Mouse (Mus musculus) limb, embryonic 12.5 days (tissue): ENCODE measurements around the gene Ms4a15. TPM values are rescaled to one million over a fixed set of nuclear protein-coding genes. Genes with fewer than 3 reads are reported as not detected.

Source experiments
- ATAC-seq: fragments of 200-750 bp; cut with Nextera tagmentation; 2 replicates; pipeline ENCODE4 v1.8.0; 2017; ENCODE audit warnings: low read depth, moderate TSS enrichment; ENCODE audit not compliant: insufficient number of reproducible peaks, insufficient read depth, low FRiP score, low TSS enrichment
- H3K27ac ChIP-seq: fragments of 300-500 bp; sonication (generic); 2 replicates; pipeline ENCODE4 v1.5.1; 2016; ENCODE audit warnings: mild to moderate bottlenecking, moderate library complexity
- H3K27me3 ChIP-seq: fragments of 300-500 bp; sonication (generic); 2 replicates; pipeline ENCODE4 v1.6.1; 2016; ENCODE audit warnings: mild to moderate bottlenecking, moderate library complexity
- H3K36me3 ChIP-seq: fragments of 300-500 bp; sonication (generic); 2 replicates; pipeline ENCODE4 v1.6.1; 2016; ENCODE audit warnings: mild to moderate bottlenecking, moderate library complexity
- H3K4me1 ChIP-seq: fragments of 300-500 bp; sonication (generic); replicated peaks from 2 replicates; pipeline ENCODE4 v1.6.1; 2016
- H3K4me2 ChIP-seq: fragments of 300-500 bp; sonication (generic); 2 replicates; pipeline ENCODE4 v1.6.1; 2016; ENCODE audit warnings: mild to moderate bottlenecking, moderate library complexity
- H3K4me3 ChIP-seq: fragments of 300-500 bp; sonication (generic); replicated peaks from 2 replicates; pipeline ENCODE4 v1.5.1; 2016; ENCODE audit warnings: mild to moderate bottlenecking
- H3K9ac ChIP-seq: fragments of 300-500 bp; sonication (generic); replicated peaks from 2 replicates; pipeline ENCODE4 v1.6.1; 2016; ENCODE audit warnings: mild to moderate bottlenecking, moderate library complexity
- H3K9me3 ChIP-seq: fragments of 300-500 bp; sonication (generic); 2 replicates; pipeline ENCODE4 v1.6.1; 2016; ENCODE audit warnings: mild to moderate bottlenecking, moderate library complexity
- WGBS: fragments of 180-500 bp; shearing (Covaris S2); methylation state at CpG from one replicate; pipeline ENCODE4 v1.1.7; 2016; 5-methylcytosine and 5-hydroxymethylcytosine counted together
- polyA plus RNA-seq: library from polyadenylated mRNA; unstranded; fragments of >200 nt; fragmentation: Nextera tagmentation; extraction: Ambion mirVana; gene quantifications from 2 replicates; pipeline ENCODE4 v1.2.1, GENCODE M21; 2016

Gene Ms4a15
- polyA plus RNA-seq = not detected in 2 replicates

- 88% methylated on average over 7 of the region's 7 CpGs for WGBS
- H3K9me3 ChIP-seq = no peaks in the 10 kb centered on the region
- H3K27me3 ChIP-seq = no peaks in the 10 kb centered on the region
- H3K4me3 ChIP-seq = no peak within 1 kb of the TSS
- no peaks in the 10 kb centered on the region for H3K4me1 ChIP-seq
- no peaks in the 10 kb centered on the region for H3K36me3 ChIP-seq
- H3K4me2 ChIP-seq = no peak within 1 kb of the TSS
- no peak for ATAC-seq
- H3K9ac ChIP-seq = no peak within 1 kb of the TSS
- no peak within 1 kb of the TSS for H3K27ac ChIP-seq
Measured at GRCm38 (mm10) chr19:10993150-10993549, at the start of gene Ms4a15. Ms4a15 (minus strand) TSS chr19:10993250.

DNA sequence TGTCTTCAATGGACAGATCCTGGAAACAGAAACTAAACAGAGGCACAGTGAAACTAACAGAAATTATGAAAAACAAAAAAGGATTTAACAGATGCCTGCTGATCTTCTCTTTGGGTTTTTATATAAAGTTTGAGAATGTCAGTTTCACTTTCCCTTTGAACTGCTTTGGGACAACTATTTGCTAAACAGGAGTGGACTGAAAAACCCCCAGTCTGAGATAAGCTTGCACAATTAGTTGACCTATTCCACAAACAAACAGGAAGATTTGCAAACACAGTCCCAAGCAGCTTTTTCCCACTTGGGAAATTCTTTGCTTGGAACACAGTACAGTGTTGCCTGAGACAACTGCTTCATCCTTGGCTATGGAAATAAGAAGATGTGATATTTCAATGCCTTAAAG lies 44.5 kb upstream of the Ms4a15 start:
- Histone ChIP-seq H3K27ac (no peak overlapping the region), H3K36me3 (no peaks in the 10 kb centered on the region), H3K9me3 (0 out of 2 replicates have a peak, but pooled peaks cover 3% of the 10 kb centered on the region), H3K9ac (no peak overlapping the region), H3K27me3 (no peaks in the 10 kb centered on the region), H3K4me2 (no peak overlapping the region), H3K4me1 (no peaks in the 10 kb centered on the region), H3K4me3 (no peak overlapping the region)
- ATAC-seq = no peak

GRCm38 (mm10) chr19:11022382-11022781 lies 29.3 kb upstream of the Ms4a15 start:
- Histone ChIP-seq H3K4me2 (no peak overlapping the region), H3K4me1 (no peaks in the 10 kb centered on the region), H3K27ac (no peak overlapping the region), H3K9ac (no peak overlapping the region), H3K36me3 (no peaks in the 10 kb centered on the region), H3K4me3 (no peak overlapping the region), H3K9me3 (no peaks in the 10 kb centered on the region), H3K27me3 (0 out of 2 replicates have a peak, but pooled peaks cover 5% of the 10 kb centered on the region)
- ATAC-seq = no peak

- Histone ChIP-seq H3K36me3 (no peaks in the 10 kb centered on the region), H3K9me3 (no peaks in the 10 kb centered on the region), H3K9ac (no peak within 1 kb of the TSS), H3K27ac (no peak within 1 kb of the TSS), H3K4me2 (no peak within 1 kb of the TSS), H3K27me3 (0 out of 2 replicates have a peak, but pooled peaks cover 5% of the 10 kb centered on the region), H3K4me1 (no peaks in the 10 kb centered on the region), H3K4me3 (no peak within 1 kb of the TSS)
- ATAC-seq = no peak
- WGBS = 88% methylated on average over 3 of the region's 3 CpGs
Measured at GRCm38 (mm10) chr19:11017891-11018290, 24.8 kb upstream of the Ms4a15 start, which contains the start of gene Ms4a18. Ms4a18 (minus strand) TSS chr19:11018031.

- Histone ChIP-seq H3K27ac (no peak overlapping the region), H3K36me3 (no peaks in the 10 kb centered on the region), H3K9me3 (no peaks in the 10 kb centered on the region), H3K4me2 (no peak overlapping the region), H3K4me1 (no peaks in the 10 kb centered on the region), H3K4me3 (no peak overlapping the region), H3K9ac (no peak overlapping the region), H3K27me3 (0 out of 2 replicates have a peak, but pooled peaks cover 5% of the 10 kb centered on the region)
- no peak for ATAC-seq
- WGBS = 93% methylated on average over 2 of the region's 2 CpGs
Measured at GRCm38 (mm10) chr19:11017251-11017650, 24.2 kb upstream of the Ms4a15 start.

GRCm38 (mm10) chr19:11015998-11016397 lies 22.9 kb upstream of the Ms4a15 start:
- H3K9me3 ChIP-seq = no peaks in the 10 kb centered on the region
- H3K27ac ChIP-seq = no peak overlapping the region
- WGBS = 71% methylated on average over 1 of the region's 1 CpGs
- H3K4me1 ChIP-seq = no peaks in the 10 kb centered on the region
- no peak overlapping the region for H3K4me3 ChIP-seq
- no peak overlapping the region for H3K9ac ChIP-seq
- H3K4me2 ChIP-seq = no peak overlapping the region
- ATAC-seq = no peak
- H3K27me3 ChIP-seq = no peaks in the 10 kb centered on the region
- H3K36me3 ChIP-seq = no peaks in the 10 kb centered on the region

GRCm38 (mm10) chr19:11015468-11015867 lies 22.4 kb upstream of the Ms4a15 start:
- Histone ChIP-seq H3K27me3 (no peaks in the 10 kb centered on the region), H3K4me1 (no peaks in the 10 kb centered on the region), H3K4me2 (no peak overlapping the region), H3K4me3 (no peak overlapping the region), H3K27ac (no peak overlapping the region), H3K36me3 (no peaks in the 10 kb centered on the region), H3K9me3 (no peaks in the 10 kb centered on the region), H3K9ac (no peak overlapping the region)
- no peak for ATAC-seq

GRCm38 (mm10) chr19:10991911-10992310 lies 1.1 kb downstream of the Ms4a15 start:
- ATAC-seq = no peak
- Histone ChIP-seq H3K9me3 (no peaks in the 10 kb centered on the region), H3K36me3 (no peaks in the 10 kb centered on the region), H3K27me3 (no peaks in the 10 kb centered on the region), H3K9ac (no peak overlapping the region), H3K4me2 (no peak overlapping the region), H3K4me3 (no peak overlapping the region), H3K4me1 (no peaks in the 10 kb centered on the region), H3K27ac (no peak overlapping the region)

DNA sequence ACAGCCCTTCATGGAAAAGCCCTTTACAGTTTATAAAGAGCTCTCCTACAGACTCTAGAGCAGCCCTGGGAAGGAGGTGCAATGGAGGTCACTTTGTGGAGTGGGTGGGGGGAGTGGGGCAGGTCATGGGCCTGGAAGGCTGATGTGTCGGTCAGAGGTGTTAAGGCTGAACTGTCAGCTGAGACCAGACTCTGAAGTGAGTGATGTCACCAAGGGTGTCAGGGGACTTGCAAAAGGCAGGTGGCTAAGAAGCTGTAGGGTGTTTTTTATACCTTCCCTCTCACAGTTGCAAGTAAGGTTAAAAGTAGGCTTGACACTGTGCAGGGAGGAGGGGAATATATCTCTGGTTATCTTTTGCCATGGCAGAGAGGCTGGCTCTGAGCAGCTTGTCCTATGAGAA lies 2.3 kb downstream of the Ms4a15 start:
- Histone ChIP-seq H3K27me3 (no peaks in the 10 kb centered on the region), H3K4me3 (no peak overlapping the region), H3K27ac (no peak overlapping the region), H3K4me1 (no peaks in the 10 kb centered on the region), H3K36me3 (no peaks in the 10 kb centered on the region), H3K4me2 (no peak overlapping the region), H3K9ac (no peak overlapping the region), H3K9me3 (no peaks in the 10 kb centered on the region)
- WGBS = 22% methylated on average over 1 of the region's 1 CpGs
- ATAC-seq = no peak

GRCm38 (mm10) chr19:10988563-10988962 lies 4.5 kb downstream of the Ms4a15 start:
- H3K4me1 ChIP-seq = no peaks in the 10 kb centered on the region
- H3K27ac ChIP-seq = no peak overlapping the region
- no peaks in the 10 kb centered on the region for H3K36me3 ChIP-seq
- no peak overlapping the region for H3K4me2 ChIP-seq
- H3K4me3 ChIP-seq = no peak overlapping the region
- no peak for ATAC-seq
- no peaks in the 10 kb centered on the region for H3K27me3 ChIP-seq
- H3K9me3 ChIP-seq = no peaks in the 10 kb centered on the region
- no peak overlapping the region for H3K9ac ChIP-seq
- WGBS = 82% methylated on average over 1 of the region's 1 CpGs

DNA sequence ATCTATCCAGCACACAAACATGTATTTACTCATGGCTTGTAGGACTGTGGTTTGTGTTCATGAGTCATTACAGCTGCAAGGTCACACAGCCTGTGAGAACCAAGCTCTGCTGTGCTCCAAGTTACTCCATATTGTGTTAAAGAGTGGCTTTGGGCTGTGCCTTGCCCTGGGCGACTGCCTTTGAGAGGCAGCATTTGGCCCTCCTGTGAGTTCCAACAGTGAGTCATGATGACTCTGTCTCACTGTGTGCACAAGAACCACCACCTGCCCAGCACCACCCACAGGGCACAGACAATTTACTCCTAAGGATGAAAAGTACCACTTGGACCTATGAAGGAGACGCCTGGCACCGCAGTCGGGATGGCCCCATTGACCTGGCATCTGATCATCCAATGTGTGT lies 7.2 kb downstream of the Ms4a15 start:
- Histone ChIP-seq H3K4me1 (peaks cover 3% of the 10 kb centered on the region; the same call in 1 of the 2 replicates), H3K4me3 (no peak overlapping the region), H3K9ac (no peak overlapping the region), H3K9me3 (no peaks in the 10 kb centered on the region), H3K27me3 (no peaks in the 10 kb centered on the region), H3K27ac (no peak overlapping the region), H3K4me2 (no peak overlapping the region), H3K36me3 (no peaks in the 10 kb centered on the region)
- 90% methylated on average over 4 of the region's 4 CpGs for WGBS
- no peak for ATAC-seq

DNA sequence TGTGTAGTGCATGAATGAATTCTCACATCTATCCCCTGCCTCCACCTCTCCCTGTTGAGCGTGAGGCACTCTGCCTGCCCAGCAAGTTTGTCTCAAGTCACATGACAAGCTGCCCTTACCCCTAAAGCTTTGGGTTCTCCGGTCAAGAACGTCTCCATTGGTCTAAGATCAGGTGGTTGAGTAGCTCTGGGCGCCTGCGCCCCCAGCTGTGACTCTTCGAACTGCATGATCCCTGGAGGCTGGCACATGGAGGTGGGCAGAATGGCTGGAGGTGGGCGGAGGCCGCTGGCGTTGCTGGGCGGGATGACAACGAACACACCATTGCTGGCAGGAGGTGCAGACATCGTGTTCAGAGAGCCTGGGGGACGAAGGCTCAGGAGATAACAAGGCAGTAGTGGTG lies 8.5 kb downstream of the Ms4a15 start:
- Histone ChIP-seq H3K4me1 (peaks cover 3% of the 10 kb centered on the region; the same call in 1 of the 2 replicates), H3K36me3 (no peaks in the 10 kb centered on the region), H3K27me3 (no peaks in the 10 kb centered on the region), H3K4me3 (no peak overlapping the region), H3K9me3 (no peaks in the 10 kb centered on the region), H3K4me2 (no peak overlapping the region), H3K27ac (no peak overlapping the region), H3K9ac (no peak overlapping the region)
- WGBS = 74% methylated on average over 13 of the region's 13 CpGs
- no peak for ATAC-seq
